Comparison of ENCODE assay signal across 4 mouse cellular contexts in genomic region chr4:147594630-147595029, GRCm38 (mm10). TPM values are rescaled to one million over a fixed set of nuclear protein-coding genes. Genes with fewer than 3 reads are reported as not detected.
"Had no signal": no experiment of that assay in that cellular context is flagged by ENCODE, and none has a peak within 500 bp of the region (broad histone marks: within the 10 kb centered on the region; RNA-seq: fewer than 3 reads in every experiment).

No protein-coding gene starts in this region.

RNA-seq across cellular contexts. Expression of gene Zfp985, which starts 41.6 kb away (rescaled TPM):
- polyA plus RNA-seq: heart, embryonic 14.5 days; hindbrain, embryonic 13.5 days; kidney, adult 2 months; large intestine, adult 2 months had no signal

RNA-seq across cellular contexts. Expression of gene Gm16503, which starts 54.6 kb away (rescaled TPM):
- polyA plus RNA-seq: large intestine, adult 2 months had no signal
